ENCODE assay signal across 8 mouse cellular contexts in the genomic region with DNA sequence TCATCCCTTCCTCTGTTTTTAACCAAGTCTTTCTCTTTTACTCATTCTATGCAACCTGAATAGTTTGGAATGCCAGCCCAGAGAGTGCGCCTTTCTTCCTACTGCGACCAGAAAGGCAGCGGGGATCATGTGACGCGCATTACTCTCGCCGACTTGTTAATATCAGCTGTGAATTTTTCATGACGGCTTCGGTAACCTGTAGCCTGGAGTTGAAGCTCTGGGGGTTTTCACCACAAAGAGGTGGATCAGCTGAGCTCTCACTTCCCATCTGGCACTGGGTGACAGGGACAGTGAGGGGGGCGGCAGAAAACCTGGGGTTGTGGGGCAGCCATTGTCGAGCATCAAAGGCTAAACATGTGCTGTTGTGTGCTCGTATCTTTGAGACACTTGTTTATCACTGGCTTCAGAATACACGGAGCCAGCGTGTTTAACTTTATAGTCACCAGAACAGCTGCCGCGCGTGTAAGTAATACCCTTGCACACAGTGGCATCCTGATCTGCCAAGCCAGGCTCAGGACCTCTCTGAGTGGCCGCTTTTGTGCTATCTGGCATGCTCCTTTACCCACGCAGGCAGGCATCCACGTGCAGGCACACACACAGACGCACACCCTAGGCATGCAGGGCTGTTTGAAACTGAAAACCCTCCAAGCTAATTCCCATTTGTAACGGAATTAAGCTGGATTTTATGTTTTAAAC.
A peak's percentile ranks its signal among the peaks of the same experiment; 100 is the strongest.
DNase-seq lines count a peak whose midpoint lies in the region; ATAC-seq and TF ChIP-seq lines count a peak whose summit lies in the region.

No protein-coding gene starts in this region.

- H3K9me3 ChIP-seq in heart, embryonic 16.5 days (replicated peaks; ENCODE audit: control insufficient read depth, low read length) = 0 out of 2 replicates have a peak, but pooled peaks cover 3% of the 10 kb centered on the region
- H3K9me3 ChIP-seq in forebrain, embryonic 14.5 days (replicated peaks; ENCODE audit: control insufficient read depth, low read length) = no peaks in the 10 kb centered on the region
- H3K9me3 ChIP-seq in midbrain, embryonic 12.5 days = no peaks in the 10 kb centered on the region

- 0 out of 2 replicates have a peak overlapping the region, but pooled peaks have one; percentile 38 for H3K9ac ChIP-seq in heart, embryonic 16.5 days (ENCODE audit: low read length)
- peak overlapping the region; percentile 48 for H3K9ac ChIP-seq in forebrain, embryonic 14.5 days (ENCODE audit: low read length)
- H3K9ac ChIP-seq in midbrain, embryonic 12.5 days (replicated peaks) = peak overlapping the region; percentile 44; the same call in 1 of the 2 replicates

- no peaks in the 10 kb centered on the region for H3K4me1 ChIP-seq in heart, embryonic 16.5 days (ENCODE audit: control insufficient read depth, insufficient read depth, low read length)
- H3K4me1 ChIP-seq in forebrain, embryonic 14.5 days (ENCODE audit: control insufficient read depth, insufficient read depth, low read length) = no peaks in the 10 kb centered on the region
- H3K4me1 ChIP-seq in midbrain, embryonic 12.5 days = peaks cover 2% of the 10 kb centered on the region; the same call in 1 of the 2 replicates

- TF ChIP-seq CTCF in brain, embryonic 14.5 days (IDR thresholded peaks at IDR 0.05; ENCODE audit: borderline replicate concordance, extremely low read depth, insufficient read depth, insufficient read length) = no peak

- no peak for ATAC-seq in heart, embryonic 16.5 days (replicated peaks; ENCODE audit: extremely low read depth, insufficient read depth, low FRiP score)
- peak; percentile 80 for ATAC-seq in forebrain, embryonic 14.5 days
- peak; percentile 86 for ATAC-seq in midbrain, embryonic 12.5 days (ENCODE audit: low FRiP score, low read depth)

- no peak for TF ChIP-seq POLR2A in brain, embryonic 14.5 days (IDR thresholded peaks at IDR 0.05; ENCODE audit: borderline replicate concordance, extremely low read depth, insufficient read depth, insufficient read length, poor library complexity, severe bottlenecking)

- 8% methylated on average over 22 of the region's 22 CpGs for WGBS in heart, embryonic 16.5 days
- WGBS in forebrain, embryonic 14.5 days = 3% methylated on average over 22 of the region's 22 CpGs
- 8% methylated on average over 22 of the region's 22 CpGs for WGBS in midbrain, embryonic 12.5 days

- H3K27ac ChIP-seq in heart, embryonic 16.5 days (ENCODE audit: low read length) = no peak overlapping the region
- H3K27ac ChIP-seq in forebrain, embryonic 14.5 days (ENCODE audit: low read depth, low read length) = no peak overlapping the region
- H3K27ac ChIP-seq in midbrain, embryonic 12.5 days (replicated peaks) = no peak overlapping the region

- H3K36me3 ChIP-seq in heart, embryonic 16.5 days (ENCODE audit: control insufficient read depth, insufficient read depth) = no peaks in the 10 kb centered on the region
- no peaks in the 10 kb centered on the region for H3K36me3 ChIP-seq in forebrain, embryonic 14.5 days (ENCODE audit: control insufficient read depth, insufficient read depth, low read length)
- H3K36me3 ChIP-seq in midbrain, embryonic 12.5 days = no peaks in the 10 kb centered on the region

- H3K4me3 ChIP-seq in heart, embryonic 16.5 days (ENCODE audit: low read length) = peak overlapping the region; percentile 54
- H3K4me3 ChIP-seq in forebrain, embryonic 14.5 days (ENCODE audit: low read depth, low read length) = peak overlapping the region; percentile 33
- H3K4me3 ChIP-seq in midbrain, embryonic 12.5 days = peak overlapping the region; percentile 46

- H3K27me3 ChIP-seq in heart, embryonic 16.5 days (ENCODE audit: control insufficient read depth, insufficient read depth, low read length) = no peaks in the 10 kb centered on the region
- H3K27me3 ChIP-seq in forebrain, embryonic 14.5 days (replicated peaks; ENCODE audit: control insufficient read depth, insufficient read depth, low read length) = no peaks in the 10 kb centered on the region
- peaks cover 19% of the 10 kb centered on the region for H3K27me3 ChIP-seq in midbrain, embryonic 12.5 days

- peak overlapping the region; percentile 85 for H3K4me2 ChIP-seq in heart, embryonic 16.5 days (ENCODE audit: low read depth, low read length)
- peak overlapping the region; percentile 71 for H3K4me2 ChIP-seq in forebrain, embryonic 14.5 days (ENCODE audit: low read length)
- H3K4me2 ChIP-seq in midbrain, embryonic 12.5 days (replicated peaks) = peak overlapping the region; percentile 78

- DNase-seq in heart, adult 8-10 months (ENCODE audit: low spot score) = no peak
- DNase-seq in brain, embryonic 14.5 days (ENCODE audit: low read depth) = peak; percentile 75
- peak; percentile 63 for DNase-seq in forebrain, embryonic 14.5 days (ENCODE audit: low spot score)
- DNase-seq in thymus, postnatal 10 days (ENCODE audit: low spot score in 2 of 2) = no peak
- no peak for DNase-seq in spleen, postnatal 10 days (ENCODE audit: low spot score in 2 of 2)
- no peak for DNase-seq in lung, adult 18-20 months

Comparison
In these comparisons a context has a peak if more than half of its experiments do, and no peak if none do; other contexts are left out.
1. DNase-seq: peak in brain, embryonic 14.5 days (single experiment) and forebrain, embryonic 14.5 days (single experiment); none in heart, adult 8-10 months (single experiment), thymus, postnatal 10 days (0 of 2), spleen, postnatal 10 days (0 of 2) and lung, adult 18-20 months (0 of 2).
2. Peak in every context shown above with its lines, with median percentiles within 50 percentile points of each other: H3K4me2 ChIP-seq, H3K4me3 ChIP-seq and H3K9ac ChIP-seq.